Mouse (Mus musculus) forebrain, postnatal 0 days (tissue): ENCODE measurements around the gene Farp1. TPM values are rescaled to one million over a fixed set of nuclear protein-coding genes. Genes with fewer than 3 reads are reported as not detected.

Source experiments
- ATAC-seq: fragments of 200-750 bp; cut with Nextera tagmentation; 2 replicates; pipeline ENCODE4 v1.8.0; 2017; ENCODE audit warnings: mild to moderate bottlenecking, moderate library complexity
- DNase-seq: peaks from one replicate; pipeline ENCODE4 v3.0.0-alpha.2; 2015
- H3K27ac ChIP-seq: fragments of 300-500 bp; sonication (generic); 2 replicates; pipeline ENCODE4 v1.5.1; 2014; ENCODE audit warnings: low read depth, mild to moderate bottlenecking, antibody characterized with exemption, low read length, moderate library complexity, mixed read lengths
- H3K27me3 ChIP-seq: fragments of 300-500 bp; sonication (generic); 2 replicates; pipeline ENCODE4 v1.6.1; 2014; ENCODE audit warnings: mild to moderate bottlenecking, low read length, mixed read lengths; ENCODE audit not compliant: insufficient read depth
- H3K36me3 ChIP-seq: fragments of 300-500 bp; sonication (generic); 2 replicates; pipeline ENCODE4 v1.6.1; 2014; ENCODE audit warnings: mild to moderate bottlenecking, moderate library complexity; ENCODE audit not compliant: insufficient read depth
- H3K4me1 ChIP-seq: fragments of 300-500 bp; sonication (generic); 2 replicates; pipeline ENCODE4 v1.6.1; 2014; ENCODE audit warnings: antibody characterized with exemption; ENCODE audit not compliant: insufficient read depth
- H3K4me2 ChIP-seq: fragments of 300-500 bp; sonication (generic); 2 replicates; pipeline ENCODE4 v1.6.1; 2014; ENCODE audit warnings: low read depth, mild to moderate bottlenecking, moderate library complexity
- H3K4me3 ChIP-seq: fragments of 300-500 bp; sonication (generic); 2 replicates; pipeline ENCODE4 v1.5.1; 2014; ENCODE audit warnings: low read depth, low read length, mixed read lengths
- H3K9ac ChIP-seq: fragments of 300-500 bp; sonication (generic); 2 replicates; pipeline ENCODE4 v1.6.1; 2014; ENCODE audit warnings: mild to moderate bottlenecking
- H3K9me3 ChIP-seq: fragments of 300-500 bp; sonication (generic); 2 replicates; pipeline ENCODE4 v1.6.1; 2016; ENCODE audit warnings: low read length
- CTCF ChIP-seq: sonication (generic); IDR thresholded peaks from 2 replicates; pipeline ENCODE4 v1.5.1; 2016; ENCODE audit warnings: antibody characterized with exemption, control low read depth, low read depth
- WGBS: fragments of 180-500 bp; shearing (Covaris S2); extraction: QIAGEN DNeasy Blood & Tissue Kit; methylation state at CpG from one replicate; pipeline ENCODE4 v1.1.7; 2014; 5-methylcytosine and 5-hydroxymethylcytosine counted together
- polyA plus RNA-seq: library from polyadenylated mRNA; unstranded; fragments of >200 nt; fragmentation: Nextera tagmentation; extraction: Ambion mirVana; gene quantifications from 2 replicates; pipeline ENCODE4 v1.2.1, GENCODE M21; 2015
- total RNA-seq: library from RNA; depleted of rRNA; stranded (reverse); fragments of >200 nt; gene quantifications from 2 replicates; pipeline ENCODE4 v1.2.3, GENCODE M21; 2014

Gene Farp1
- total and polyA plus RNA-seq, 2 experiments from 2014 or later, result 48.3 to 120 TPM

GRCm38 (mm10) chr14:121151837-121152236 is 116.8 kb downstream of the Farp1 start:
- TF ChIP-seq CTCF, result no peak
- no peaks in the 10 kb centered on the region for H3K9me3 ChIP-seq
- no peak for DNase-seq
- no peaks in the 10 kb centered on the region for H3K36me3 ChIP-seq
- H3K27ac ChIP-seq, result no peak overlapping the region
- no peak overlapping the region for H3K4me3 ChIP-seq
- H3K27me3 ChIP-seq, result no peaks in the 10 kb centered on the region
- 58% methylated on average over 10 of the region's 10 CpGs for WGBS
- no peak overlapping the region for H3K4me2 ChIP-seq
- peaks cover 28% of the 10 kb centered on the region for H3K4me1 ChIP-seq
- H3K9ac ChIP-seq, result no peak overlapping the region
- peak; percentile 49; the same call in 1 of the 2 replicates for ATAC-seq

- Histone ChIP-seq H3K27ac (peak overlapping the region; percentile 45; the same call in 1 of the 2 replicates), H3K4me2 (no peak overlapping the region), H3K4me1 (peaks cover 26% of the 10 kb centered on the region), H3K4me3 (no peak overlapping the region), H3K9ac (no peak overlapping the region), H3K9me3 (no peaks in the 10 kb centered on the region), H3K27me3 (no peaks in the 10 kb centered on the region), H3K36me3 (no peaks in the 10 kb centered on the region)
- DNase-seq, result no peak
- ATAC-seq, result peak; percentile 8; the same call in 1 of the 2 replicates
- TF ChIP-seq CTCF, result no peak
- WGBS, result 47% methylated on average over 6 of the region's 6 CpGs
Measured at GRCm38 (mm10) chr14:121152771-121153170, 117.8 kb downstream of the Farp1 start.

GRCm38 (mm10) chr14:121153260-121153659 is 118.3 kb downstream of the Farp1 start:
- Histone ChIP-seq H3K4me1 (peaks cover 21% of the 10 kb centered on the region), H3K36me3 (no peaks in the 10 kb centered on the region), H3K27me3 (no peaks in the 10 kb centered on the region), H3K27ac (peak overlapping the region; percentile 50; the same call in 1 of the 2 replicates), H3K9me3 (no peaks in the 10 kb centered on the region), H3K4me3 (no peak overlapping the region), H3K4me2 (no peak overlapping the region), H3K9ac (no peak overlapping the region)
- TF ChIP-seq CTCF, result no peak
- DNase-seq, result no peak
- 18% methylated on average over 7 of the region's 7 CpGs for WGBS
- ATAC-seq, result peak; percentile 26

GRCm38 (mm10) chr14:121155173-121155572 is 120.2 kb downstream of the Farp1 start:
- DNase-seq (no peak), ATAC-seq (no peak)
- 74% methylated on average over 4 of the region's 4 CpGs for WGBS
- TF ChIP-seq CTCF, result no peak
- no peak overlapping the region for H3K4me3 ChIP-seq
- no peak overlapping the region for H3K4me2 ChIP-seq
- no peaks in the 10 kb centered on the region for H3K36me3 ChIP-seq
- H3K4me1 ChIP-seq, result peaks cover 20% of the 10 kb centered on the region
- no peaks in the 10 kb centered on the region for H3K9me3 ChIP-seq
- H3K27ac ChIP-seq, result no peak overlapping the region
- no peaks in the 10 kb centered on the region for H3K27me3 ChIP-seq
- no peak overlapping the region for H3K9ac ChIP-seq

- ATAC-seq, result no peak
- DNase-seq, result no peak
- H3K4me1 ChIP-seq, result peaks cover 7% of the 10 kb centered on the region; the same call in 1 of the 2 replicates
- no peaks in the 10 kb centered on the region for H3K9me3 ChIP-seq
- no peak overlapping the region for H3K4me2 ChIP-seq
- no peak overlapping the region for H3K9ac ChIP-seq
- WGBS, result 81% methylated on average over 2 of the region's 2 CpGs
- H3K4me3 ChIP-seq, result no peak overlapping the region
- no peaks in the 10 kb centered on the region for H3K27me3 ChIP-seq
- H3K27ac ChIP-seq, result no peak overlapping the region
- H3K36me3 ChIP-seq, result no peaks in the 10 kb centered on the region
- TF ChIP-seq CTCF, result no peak
Measured at GRCm38 (mm10) chr14:121158616-121159015, 123.6 kb downstream of the Farp1 start.

GRCm38 (mm10) chr14:121162822-121163221 is 127.8 kb downstream of the Farp1 start:
- Histone ChIP-seq H3K36me3 (no peaks in the 10 kb centered on the region), H3K4me2 (no peak overlapping the region), H3K4me3 (no peak overlapping the region), H3K9ac (no peak overlapping the region), H3K9me3 (no peaks in the 10 kb centered on the region), H3K4me1 (peaks cover 4% of the 10 kb centered on the region; the same call in 1 of the 2 replicates), H3K27ac (no peak overlapping the region), H3K27me3 (no peaks in the 10 kb centered on the region)
- no peak for TF ChIP-seq CTCF
- ATAC-seq (no peak), DNase-seq (no peak)
- WGBS, result 91% methylated on average over 2 of the region's 2 CpGs

- Histone ChIP-seq H3K9ac (no peak overlapping the region), H3K4me2 (no peak overlapping the region), H3K27ac (0 out of 2 replicates have a peak overlapping the region, but pooled peaks have one; percentile 21), H3K4me1 (peaks cover 4% of the 10 kb centered on the region; the same call in 1 of the 2 replicates), H3K36me3 (no peaks in the 10 kb centered on the region), H3K4me3 (no peak overlapping the region), H3K27me3 (no peaks in the 10 kb centered on the region), H3K9me3 (no peaks in the 10 kb centered on the region)
- 0 out of 2 replicates have a peak, but pooled peaks have one; percentile 19 for ATAC-seq
- whole genome bisulfite sequencing, result 100% methylated on average over 1 of the region's 1 CpGs
- no peak for DNase-seq
- no peak for TF ChIP-seq CTCF
Measured at GRCm38 (mm10) chr14:121164866-121165265, 129.9 kb downstream of the Farp1 start.
